Mouse (Mus musculus): ENCODE measurements around the gene Mvb12a.

Mvb12a gene

DNA sequence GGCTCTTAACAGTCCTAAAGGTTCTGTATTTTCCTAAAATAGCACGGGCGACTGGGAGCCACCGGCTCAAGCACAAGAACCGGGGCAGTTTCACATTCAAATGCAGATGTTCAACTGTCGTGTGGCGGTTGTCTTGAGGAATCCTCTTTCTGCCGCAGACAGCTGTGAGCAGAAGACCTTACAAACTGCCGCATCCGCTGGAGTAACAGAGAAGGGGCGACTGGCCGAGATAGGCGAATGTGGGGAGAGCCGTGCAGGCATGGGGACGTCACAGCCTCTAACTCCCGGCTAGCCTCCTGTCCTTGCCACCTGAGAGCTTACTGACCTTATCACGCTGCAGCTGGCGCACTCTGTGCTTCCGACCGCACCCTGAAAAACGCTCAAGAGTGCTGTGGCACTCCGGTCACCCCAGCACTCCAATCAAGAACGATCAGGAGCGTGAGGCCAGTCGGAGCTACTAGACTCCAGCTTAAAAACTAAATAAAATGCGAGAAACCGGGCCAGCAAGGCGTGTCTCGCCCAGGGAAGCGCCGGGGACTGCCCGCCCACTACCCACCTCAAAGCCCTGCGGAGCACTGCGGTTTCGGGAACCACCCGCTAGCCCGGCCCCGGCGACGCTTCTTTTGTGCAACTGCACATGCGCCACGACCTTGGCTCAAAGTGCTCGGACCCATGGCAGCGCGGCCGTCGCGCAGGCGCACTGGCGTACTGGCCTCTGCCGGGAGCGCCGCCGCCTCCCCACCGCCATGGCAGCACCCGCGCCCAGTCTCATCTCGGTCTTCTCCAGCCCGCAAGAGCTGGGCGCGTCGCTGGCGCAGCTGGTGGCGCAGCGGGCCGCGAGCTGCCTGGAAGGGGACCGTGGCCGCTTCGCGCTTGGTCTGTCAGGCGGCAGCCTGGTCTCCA lies 49.0 kb downstream of the Mvb12a start, which contains the start of gene Pgls:
Gene Pgls, plus strand, starts transcription at position 706 of the 903 bp plus-strand sequence.
- DNase-seq (ENCODE audit: extremely low read depth, low read depth, low spot score): no peak

GRCm38 (mm10) chr8:71592374-71593170 lies 49.9 kb downstream of the Mvb12a start:
- DNase-seq (ENCODE audit: extremely low read depth, low read depth, low spot score): no peak

DNA sequence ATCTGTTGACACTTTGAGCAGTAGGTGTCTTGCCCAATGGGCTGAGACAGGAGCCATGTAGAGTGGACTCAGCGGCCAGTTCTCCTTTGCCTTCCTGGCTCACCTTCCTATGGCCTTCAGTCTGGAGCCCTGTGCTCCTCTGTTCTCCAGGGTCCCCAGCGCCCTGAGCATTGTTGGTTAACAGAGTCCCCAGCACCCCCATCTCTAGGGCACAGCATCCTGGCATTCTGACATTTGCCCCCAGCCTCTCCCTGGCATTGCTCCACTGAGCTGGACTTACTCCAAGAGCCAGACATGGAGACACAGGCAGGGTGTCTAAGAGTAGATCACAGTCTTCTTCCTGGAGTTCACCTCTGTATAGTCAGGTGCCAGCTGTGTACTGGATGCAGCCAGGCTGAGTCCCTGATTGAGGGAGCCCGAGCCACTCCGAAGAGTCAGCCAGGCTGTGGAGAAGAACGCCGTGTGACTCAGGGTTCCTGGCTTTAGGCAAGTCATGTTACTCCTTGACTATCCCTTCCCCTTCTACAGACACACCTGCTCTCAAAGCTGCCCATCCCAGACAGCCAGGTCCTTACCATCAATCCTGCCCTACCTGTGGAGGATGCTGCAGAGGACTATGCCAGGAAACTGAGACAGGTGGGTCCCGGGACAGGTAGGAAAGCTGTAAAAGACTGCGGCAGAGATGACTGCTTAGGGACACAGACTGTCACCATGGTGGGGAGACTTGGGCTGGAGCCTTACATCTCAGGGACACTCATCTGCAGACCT lies 51.0 kb downstream of the Mvb12a start:
- no peak for DNase-seq (ENCODE audit: extremely low read depth, low read depth, low spot score)

DNA sequence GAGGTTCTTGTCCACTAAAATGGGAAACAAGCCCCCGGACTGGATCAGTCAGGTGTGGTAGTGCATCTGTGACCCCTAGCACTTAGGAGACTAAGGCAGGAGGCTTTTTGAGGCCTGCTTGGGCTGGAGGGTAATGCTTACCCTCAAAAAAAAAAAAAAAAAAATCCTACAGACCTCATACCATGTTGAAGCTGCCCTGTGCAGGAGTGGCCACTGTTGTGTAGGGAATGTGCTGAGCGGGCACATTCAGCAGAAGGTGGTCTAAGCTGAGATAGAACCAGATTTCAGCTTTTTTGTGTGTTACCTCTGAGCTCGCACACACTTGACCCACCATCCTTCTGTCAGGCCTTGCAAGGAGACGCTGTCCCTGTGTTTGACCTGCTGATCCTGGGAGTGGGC lies 51.6 kb downstream of the Mvb12a start:
- DNase-seq (ENCODE audit: extremely low read depth, low read depth, low spot score): no peak

DNA sequence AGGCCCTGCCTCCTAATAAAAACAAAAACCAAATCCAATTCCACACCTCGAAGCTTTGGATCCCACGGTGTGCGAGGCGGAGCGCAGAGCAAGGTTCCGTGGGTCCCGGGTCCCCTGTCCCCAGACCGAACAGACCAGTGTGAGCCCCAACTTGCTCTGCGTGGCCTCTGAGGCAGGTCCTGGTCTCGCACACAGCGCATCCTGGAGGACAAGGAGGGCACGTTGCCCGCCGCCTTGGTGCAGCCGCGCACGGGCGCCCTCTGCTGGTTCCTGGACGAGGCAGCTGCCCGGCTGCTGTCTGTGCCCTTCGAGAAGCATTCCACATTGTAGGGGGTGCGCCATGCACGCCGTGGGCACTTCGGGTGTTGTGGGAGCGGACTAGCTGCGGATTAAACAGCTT lies 53.1 kb downstream of the Mvb12a start:
- DNase-seq (ENCODE audit: extremely low read depth, low read depth, low spot score): no peak

GRCm38 (mm10) chr8:71596384-71596783 lies 53.7 kb downstream of the Mvb12a start:
- no peak for DNase-seq (ENCODE audit: extremely low read depth, low read depth, low spot score)

- no peak for DNase-seq (ENCODE audit: extremely low read depth, low read depth, low spot score)
These were observed 54.1 kb downstream of the Mvb12a start for GRCm38 (mm10) chr8:71596798-71597197.

- DNase-seq (ENCODE audit: extremely low read depth, low read depth, low spot score): no peak
These were observed 54.7 kb downstream of the Mvb12a start, which contains the start of gene Fam129c for GRCm38 (mm10) chr8:71597451-71597850. Fam129c (plus strand) TSS chr8:71597648.

Measured in fat pad, adult 2 months (tissue).